Mouse (Mus musculus): ENCODE measurements around the gene Siae. TPM values are rescaled to one million over a fixed set of nuclear protein-coding genes. Genes with fewer than 3 reads are reported as not detected.

Gene Siae
- polyA plus RNA-seq, 1 experiment from 2014 or later, result 6.5 TPM

- Histone ChIP-seq H3K36me3 (replicated peaks) (no peaks in the 10 kb centered on the region), H3K9me3 (no peaks in the 10 kb centered on the region), H3K4me3 (no peak overlapping the region), H3K4me1 (peaks cover 18% of the 10 kb centered on the region), H3K27me3 (ENCODE audit: poor library complexity, severe bottlenecking) (0 out of 2 replicates have a peak, but pooled peaks cover 11% of the 10 kb centered on the region), H3K27ac (no peak overlapping the region)
- DNase-seq (ENCODE audit: extremely low spot score, low spot score), result no peak
- 59% methylated on average over 15 of the region's 15 CpGs for WGBS
Measured at GRCm38 (mm10) chr9:37567892-37568604, 12.6 kb downstream of the Siae start.

- 62% methylated on average over 4 of the region's 4 CpGs for WGBS
- Histone ChIP-seq H3K27ac (no peak overlapping the region), H3K4me1 (peaks cover 18% of the 10 kb centered on the region), H3K36me3 (replicated peaks) (no peaks in the 10 kb centered on the region), H3K4me3 (no peak overlapping the region), H3K27me3 (ENCODE audit: poor library complexity, severe bottlenecking) (0 out of 2 replicates have a peak, but pooled peaks cover 11% of the 10 kb centered on the region), H3K9me3 (no peaks in the 10 kb centered on the region)
- DNase-seq (ENCODE audit: extremely low spot score, low spot score), result no peak
Measured at GRCm38 (mm10) chr9:37568605-37569214, 13.2 kb downstream of the Siae start.

- WGBS, result 92% methylated on average over 2 of the region's 2 CpGs
- H3K36me3 ChIP-seq (replicated peaks), result no peaks in the 10 kb centered on the region
- no peak overlapping the region for H3K27ac ChIP-seq
- DNase-seq (ENCODE audit: extremely low spot score, low spot score), result no peak
- no peak overlapping the region for H3K4me3 ChIP-seq
- 0 out of 2 replicates have a peak, but pooled peaks cover 11% of the 10 kb centered on the region for H3K27me3 ChIP-seq (ENCODE audit: poor library complexity, severe bottlenecking)
- H3K9me3 ChIP-seq, result no peaks in the 10 kb centered on the region
- H3K4me1 ChIP-seq, result peaks cover 18% of the 10 kb centered on the region
Measured at GRCm38 (mm10) chr9:37569231-37569835, 13.8 kb downstream of the Siae start.

- 73% methylated on average over 3 of the region's 3 CpGs for WGBS
- H3K4me1 ChIP-seq, result peaks cover 24% of the 10 kb centered on the region
- DNase-seq (ENCODE audit: extremely low spot score, low spot score), result no peak
Measured at GRCm38 (mm10) chr9:37572204-37572876, 16.8 kb downstream of the Siae start.

GRCm38 (mm10) chr9:37576436-37576930 is 21.0 kb downstream of the Siae start:
- no peak overlapping the region for H3K27ac ChIP-seq
- H3K4me1 ChIP-seq, result peaks cover 11% of the 10 kb centered on the region
- no peaks in the 10 kb centered on the region for H3K27me3 ChIP-seq (ENCODE audit: poor library complexity, severe bottlenecking)
- H3K4me3 ChIP-seq, result no peak overlapping the region
- WGBS, result 35% methylated on average over 14 of the region's 14 CpGs
- no peaks in the 10 kb centered on the region for H3K9me3 ChIP-seq
- no peak for DNase-seq (ENCODE audit: extremely low spot score, low spot score)
- H3K36me3 ChIP-seq (replicated peaks), result no peaks in the 10 kb centered on the region

More at GRCm38 (mm10) chr9:37572204-37572876, 16.8 kb downstream of the Siae start:
- Histone ChIP-seq H3K27me3 (ENCODE audit: poor library complexity, severe bottlenecking) (0 out of 2 replicates have a peak, but pooled peaks cover 2% of the 10 kb centered on the region), H3K27ac (no peak overlapping the region), H3K4me3 (no peak overlapping the region), H3K36me3 (replicated peaks) (no peaks in the 10 kb centered on the region), H3K9me3 (no peaks in the 10 kb centered on the region)

GRCm38 (mm10) chr9:37583594-37583993 is 28.1 kb downstream of the Siae start:
- no peak for DNase-seq (ENCODE audit: extremely low spot score, low spot score)
- H3K4me1 ChIP-seq, result no peaks in the 10 kb centered on the region
- H3K27me3 ChIP-seq (ENCODE audit: poor library complexity, severe bottlenecking), result no peaks in the 10 kb centered on the region
- no peak overlapping the region for H3K4me3 ChIP-seq
- H3K36me3 ChIP-seq (replicated peaks), result no peaks in the 10 kb centered on the region
- H3K27ac ChIP-seq, result no peak overlapping the region
- no peaks in the 10 kb centered on the region for H3K9me3 ChIP-seq
- WGBS, result 81% methylated on average over 5 of the region's 5 CpGs

GRCm38 (mm10) chr9:37586718-37587117 is 31.2 kb downstream of the Siae start:
- Histone ChIP-seq H3K9me3 (no peaks in the 10 kb centered on the region), H3K4me1 (no peaks in the 10 kb centered on the region), H3K27ac (no peak overlapping the region), H3K4me3 (no peak overlapping the region), H3K27me3 (ENCODE audit: poor library complexity, severe bottlenecking) (no peaks in the 10 kb centered on the region), H3K36me3 (replicated peaks) (no peaks in the 10 kb centered on the region)
- 81% methylated on average over 4 of the region's 4 CpGs for WGBS
- no peak for DNase-seq (ENCODE audit: extremely low spot score, low spot score)

GRCm38 (mm10) chr9:37590381-37590780 is 34.9 kb downstream of the Siae start:
- no peak overlapping the region for H3K4me3 ChIP-seq
- no peaks in the 10 kb centered on the region for H3K36me3 ChIP-seq (replicated peaks)
- H3K9me3 ChIP-seq, result no peaks in the 10 kb centered on the region
- H3K27ac ChIP-seq, result no peak overlapping the region
- WGBS, result 89% methylated on average over 4 of the region's 4 CpGs
- DNase-seq (ENCODE audit: extremely low spot score, low spot score), result no peak
- no peaks in the 10 kb centered on the region for H3K27me3 ChIP-seq (ENCODE audit: poor library complexity, severe bottlenecking)
- peaks cover 6% of the 10 kb centered on the region for H3K4me1 ChIP-seq

- H3K4me3 ChIP-seq, result no peak overlapping the region
- no peaks in the 10 kb centered on the region for H3K9me3 ChIP-seq
- WGBS, result 88% methylated on average over 2 of the region's 2 CpGs
- no peaks in the 10 kb centered on the region for H3K27me3 ChIP-seq (ENCODE audit: poor library complexity, severe bottlenecking)
- DNase-seq (ENCODE audit: extremely low spot score, low spot score), result no peak
- H3K27ac ChIP-seq, result no peak overlapping the region
- no peaks in the 10 kb centered on the region for H3K36me3 ChIP-seq (replicated peaks)
- peaks cover 6% of the 10 kb centered on the region for H3K4me1 ChIP-seq
Measured at GRCm38 (mm10) chr9:37592025-37592424, 36.5 kb downstream of the Siae start.

- Histone ChIP-seq H3K36me3 (replicated peaks) (no peaks in the 10 kb centered on the region), H3K4me1 (peaks cover 6% of the 10 kb centered on the region), H3K27ac (no peak overlapping the region), H3K9me3 (no peaks in the 10 kb centered on the region), H3K4me3 (no peak overlapping the region), H3K27me3 (ENCODE audit: poor library complexity, severe bottlenecking) (no peaks in the 10 kb centered on the region)
- 68% methylated on average over 6 of the region's 6 CpGs for WGBS
- no peak for DNase-seq (ENCODE audit: extremely low spot score, low spot score)
Measured at GRCm38 (mm10) chr9:37592633-37593032, 37.1 kb downstream of the Siae start.

GRCm38 (mm10) chr9:37593690-37594089 is 38.2 kb downstream of the Siae start:
- no peaks in the 10 kb centered on the region for H3K9me3 ChIP-seq
- H3K27ac ChIP-seq, result no peak overlapping the region
- DNase-seq (ENCODE audit: extremely low spot score, low spot score), result no peak
- H3K36me3 ChIP-seq (replicated peaks), result no peaks in the 10 kb centered on the region
- WGBS, result 92% methylated on average over 3 of the region's 3 CpGs
- H3K4me1 ChIP-seq, result peaks cover 6% of the 10 kb centered on the region
- no peak overlapping the region for H3K4me3 ChIP-seq
- H3K27me3 ChIP-seq (ENCODE audit: poor library complexity, severe bottlenecking), result no peaks in the 10 kb centered on the region

GRCm38 (mm10) chr9:37595570-37595969 is 40.1 kb downstream of the Siae start:
- no peak overlapping the region for H3K4me3 ChIP-seq
- 81% methylated on average over 1 of the region's 1 CpGs for WGBS
- H3K27me3 ChIP-seq (ENCODE audit: poor library complexity, severe bottlenecking), result no peaks in the 10 kb centered on the region
- no peaks in the 10 kb centered on the region for H3K36me3 ChIP-seq (replicated peaks)
- DNase-seq (ENCODE audit: extremely low spot score, low spot score), result no peak
- H3K27ac ChIP-seq, result no peak overlapping the region
- H3K9me3 ChIP-seq, result no peaks in the 10 kb centered on the region
- peaks cover 6% of the 10 kb centered on the region for H3K4me1 ChIP-seq

Data from forebrain, embryonic 10.5 days (tissue).